Mouse (Mus musculus) hindbrain, postnatal 0 days (tissue): ENCODE data around the gene Cnksr3. TPM values are rescaled to one million over a fixed set of nuclear protein-coding genes. Genes with fewer than 3 reads are reported as not detected.
A peak's percentile ranks its signal among the peaks of the same experiment; 100 is the strongest.

Experiments used
- ATAC-seq: fragments of 200-750 bp; cut with Nextera tagmentation; 2 replicates; pipeline ENCODE4 v1.8.0; 2017; ENCODE audit warnings: mild to moderate bottlenecking, moderate TSS enrichment, moderate library complexity
- DNase-seq: peaks from one replicate; pipeline ENCODE4 v3.0.0-alpha.2; 2015; ENCODE audit warnings: low spot score
- H3K27ac ChIP-seq: fragments of 300-500 bp; sonication (generic); 2 replicates; pipeline ENCODE4 v1.5.1; 2014; ENCODE audit warnings: mild to moderate bottlenecking
- H3K27me3 ChIP-seq: fragments of 300-500 bp; sonication (generic); 2 replicates; pipeline ENCODE4 v1.6.1; 2014; ENCODE audit warnings: low read length, mixed read lengths; ENCODE audit not compliant: insufficient read depth
- H3K36me3 ChIP-seq: fragments of 300-500 bp; sonication (generic); 2 replicates; pipeline ENCODE4 v1.6.1; 2014; ENCODE audit warnings: low read length, mixed read lengths; ENCODE audit not compliant: insufficient read depth
- H3K4me1 ChIP-seq: fragments of 300-500 bp; sonication (generic); 2 replicates; pipeline ENCODE4 v1.6.1; 2014; ENCODE audit warnings: antibody characterized with exemption, low read length, mixed read lengths; ENCODE audit not compliant: insufficient read depth
- H3K4me2 ChIP-seq: fragments of 300-500 bp; sonication (generic); 2 replicates; pipeline ENCODE4 v1.6.1; 2014; ENCODE audit warnings: low read depth, mild to moderate bottlenecking, low read length, moderate library complexity, mixed read lengths
- H3K4me3 ChIP-seq: fragments of 300-500 bp; sonication (generic); 2 replicates; pipeline ENCODE4 v1.5.1; 2014; ENCODE audit warnings: low read length
- H3K9ac ChIP-seq: fragments of 300-500 bp; sonication (generic); replicated peaks from 2 replicates; pipeline ENCODE4 v1.6.1; 2014; ENCODE audit warnings: mild to moderate bottlenecking, low read length, moderate library complexity, mixed read lengths
- H3K9me3 ChIP-seq: fragments of 300-500 bp; sonication (generic); 2 replicates; pipeline ENCODE4 v1.6.1; 2016; ENCODE audit warnings: low read length, mixed read lengths
- CTCF ChIP-seq: IDR thresholded peaks from 2 replicates; pipeline ENCODE4 v1.5.1; 2016; ENCODE audit warnings: antibody characterized with exemption, control low read depth, low read depth
- WGBS: fragments of 180-500 bp; shearing (Covaris S2); extraction: QIAGEN DNeasy Blood & Tissue Kit; methylation state at CpG from one replicate; pipeline ENCODE4 v1.1.7; 2014; 5-methylcytosine and 5-hydroxymethylcytosine counted together
- polyA plus RNA-seq: library from polyadenylated mRNA; unstranded; fragments of >200 nt; fragmentation: Nextera tagmentation; extraction: Ambion mirVana; gene quantifications from 2 replicates; pipeline ENCODE4 v1.2.1, GENCODE M21; 2015
- total RNA-seq: library from RNA; depleted of rRNA; stranded (reverse); fragments of >200 nt; gene quantifications from 2 replicates; pipeline ENCODE4 v1.2.3, GENCODE M21; 2014

Cnksr3 gene
- total and polyA plus RNA-seq, 2 experiments from 2014 or later: 3.7 to 9.8 TPM

DNA sequence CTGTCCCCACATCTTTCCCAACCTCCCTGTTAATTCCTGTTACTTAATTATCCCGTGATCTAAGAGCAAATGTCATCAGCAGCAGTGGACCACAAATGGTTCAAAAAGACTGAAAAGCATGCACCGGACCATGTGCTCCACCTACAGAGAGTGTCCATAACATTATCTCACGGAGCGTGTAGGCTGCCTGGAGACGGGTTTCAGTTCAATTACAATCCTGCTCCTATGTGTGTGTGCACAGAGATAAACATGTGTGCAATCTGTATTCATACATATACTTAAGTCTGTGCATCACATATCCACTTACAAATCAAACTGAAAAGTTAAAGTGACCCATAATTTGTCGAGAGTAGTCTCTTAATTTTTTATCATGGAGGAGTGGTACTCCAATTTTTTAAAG, 14.3 kb downstream of the Cnksr3 start:
- ATAC-seq: no peak
- no peaks in the 10 kb centered on the region for H3K9me3 ChIP-seq
- no peak for DNase-seq
- WGBS: 82% methylated on average over 6 of the region's 6 CpGs
- no peak for TF ChIP-seq CTCF
- H3K4me1 ChIP-seq: no peaks in the 10 kb centered on the region
- H3K9ac ChIP-seq: no peak overlapping the region
- no peaks in the 10 kb centered on the region for H3K36me3 ChIP-seq
- no peak overlapping the region for H3K4me2 ChIP-seq
- no peak overlapping the region for H3K27ac ChIP-seq
- H3K4me3 ChIP-seq: no peak overlapping the region
- no peaks in the 10 kb centered on the region for H3K27me3 ChIP-seq

DNA sequence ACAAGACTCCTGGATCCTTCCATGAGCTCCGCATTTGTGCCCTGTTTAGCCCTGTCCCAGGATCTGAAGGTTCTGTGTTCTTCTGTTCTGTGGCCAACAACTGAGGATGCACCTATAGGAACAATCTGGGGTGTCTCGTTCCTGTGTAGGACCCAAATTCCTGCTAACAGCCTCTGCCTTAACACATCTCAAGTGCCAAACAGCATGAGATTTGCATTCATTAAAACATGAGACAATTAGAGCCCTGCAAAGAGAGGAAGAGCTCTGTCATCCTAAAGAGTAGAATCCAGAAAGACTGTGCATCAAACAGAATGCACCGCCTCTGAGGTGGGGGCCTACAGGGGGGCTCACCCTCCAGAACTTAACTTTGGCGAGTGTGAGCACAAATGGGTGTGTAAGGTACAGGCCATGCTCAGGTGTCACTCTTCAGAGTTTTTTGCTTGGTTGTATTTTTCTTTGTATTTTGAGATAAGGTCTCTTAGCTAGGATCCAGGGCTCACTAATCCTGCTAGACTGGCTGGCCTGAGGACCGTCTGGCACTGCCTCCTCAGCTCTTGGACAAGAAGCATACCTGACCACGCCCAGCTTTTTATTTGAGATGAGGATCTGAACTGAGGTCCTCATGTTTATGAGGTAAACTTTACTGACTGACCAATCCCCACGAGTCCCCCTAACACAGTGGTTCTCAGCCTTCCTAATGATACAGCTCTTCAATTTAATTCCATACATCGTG, 15.2 kb downstream of the Cnksr3 start:
- ATAC-seq (no peak), DNase-seq (no peak)
- no peaks in the 10 kb centered on the region for H3K4me1 ChIP-seq
- WGBS: 71% methylated on average over 8 of the region's 8 CpGs
- no peak for TF ChIP-seq CTCF
- no peak overlapping the region for H3K4me2 ChIP-seq
- no peak overlapping the region for H3K9ac ChIP-seq
- no peak overlapping the region for H3K4me3 ChIP-seq
- no peaks in the 10 kb centered on the region for H3K36me3 ChIP-seq
- H3K9me3 ChIP-seq: no peaks in the 10 kb centered on the region
- no peak overlapping the region for H3K27ac ChIP-seq
- H3K27me3 ChIP-seq: no peaks in the 10 kb centered on the region

DNA sequence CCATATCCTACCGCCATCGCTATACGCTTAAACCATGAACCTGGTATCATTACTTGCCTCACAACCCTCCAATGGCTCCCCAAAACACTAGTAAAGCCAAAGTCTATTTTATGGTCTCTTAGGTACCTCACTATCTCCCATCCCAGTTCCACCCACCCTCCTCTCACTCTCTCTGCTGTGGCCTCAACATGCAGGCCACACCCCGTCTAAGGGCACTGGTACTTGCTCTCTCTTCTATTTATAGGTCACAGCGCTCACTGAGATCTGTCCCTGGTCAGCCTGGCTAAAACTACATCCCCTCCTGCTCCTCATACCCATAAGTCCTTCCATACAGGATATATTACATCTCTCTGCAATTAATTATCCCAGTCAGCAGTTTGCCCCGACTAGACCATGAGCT, 16.1 kb downstream of the Cnksr3 start:
- no peak for TF ChIP-seq CTCF
- H3K9ac ChIP-seq: no peak overlapping the region
- no peaks in the 10 kb centered on the region for H3K4me1 ChIP-seq
- WGBS: 89% methylated on average over 6 of the region's 6 CpGs
- no peaks in the 10 kb centered on the region for H3K36me3 ChIP-seq
- H3K4me3 ChIP-seq: no peak overlapping the region
- DNase-seq: no peak
- H3K9me3 ChIP-seq: no peaks in the 10 kb centered on the region
- no peak for ATAC-seq
- H3K4me2 ChIP-seq: no peak overlapping the region
- H3K27ac ChIP-seq: no peak overlapping the region
- no peaks in the 10 kb centered on the region for H3K27me3 ChIP-seq

DNA sequence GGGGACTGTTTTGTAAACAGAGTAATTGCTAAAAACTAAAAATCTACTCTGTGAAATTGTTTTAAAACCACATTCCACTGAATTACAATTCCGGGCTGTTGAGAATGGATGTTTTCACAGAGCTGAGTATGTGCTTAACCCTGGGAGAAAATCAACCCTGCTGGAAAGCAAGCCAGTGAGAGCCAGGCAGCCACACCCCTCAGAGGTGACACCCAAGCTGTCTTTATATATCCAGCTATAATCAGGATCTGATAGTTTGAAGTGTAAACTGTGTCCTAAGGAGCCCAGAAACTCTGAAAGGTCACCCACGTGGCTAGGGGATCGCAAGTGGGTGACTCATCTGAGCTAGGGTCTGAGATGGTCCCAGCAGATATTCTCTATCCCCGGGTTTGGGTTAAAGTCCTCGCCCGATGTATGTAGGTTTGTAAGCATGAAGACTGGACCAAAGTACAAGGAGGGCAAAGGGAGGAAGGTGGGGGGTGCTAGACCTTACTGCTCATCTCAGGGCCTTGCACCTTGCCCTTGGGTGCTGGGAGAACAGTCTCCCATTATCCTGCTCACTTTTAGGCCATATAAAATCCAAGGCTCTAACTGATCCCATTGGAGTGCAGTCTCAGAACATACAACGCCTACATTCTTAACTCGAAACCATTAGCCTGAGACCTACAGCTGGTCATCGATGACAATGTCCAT, 20.2 kb downstream of the Cnksr3 start:
- Histone ChIP-seq H3K9me3 (no peaks in the 10 kb centered on the region), H3K4me1 (no peaks in the 10 kb centered on the region), H3K36me3 (no peaks in the 10 kb centered on the region), H3K4me3 (no peak overlapping the region), H3K27ac (no peak overlapping the region), H3K9ac (no peak overlapping the region), H3K27me3 (no peaks in the 10 kb centered on the region), H3K4me2 (no peak overlapping the region)
- DNase-seq (no peak), ATAC-seq (no peak)
- TF ChIP-seq CTCF: no peak
- WGBS: 91% methylated on average over 9 of the region's 9 CpGs

DNA sequence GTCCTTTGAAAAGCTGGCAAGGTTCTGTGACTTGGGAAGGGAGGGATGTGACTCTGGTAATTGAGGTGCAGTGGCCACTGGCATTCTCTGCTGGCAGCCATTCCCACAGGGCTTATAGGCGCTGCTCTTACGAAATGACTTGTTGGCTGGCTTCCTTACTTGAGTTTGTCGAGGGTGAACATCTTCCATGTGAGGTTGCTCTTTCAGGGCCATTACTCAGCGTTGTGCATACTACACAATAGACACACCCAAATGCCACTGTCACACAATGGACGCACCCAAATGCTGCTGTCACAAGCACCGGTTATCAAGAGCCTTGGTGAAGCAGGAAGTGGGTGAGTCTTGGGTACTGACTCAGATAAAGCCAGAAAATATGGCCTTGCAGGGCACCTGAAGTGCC, 22.8 kb downstream of the Cnksr3 start:
- no peaks in the 10 kb centered on the region for H3K36me3 ChIP-seq
- TF ChIP-seq CTCF: no peak
- H3K9ac ChIP-seq: no peak overlapping the region
- no peak overlapping the region for H3K4me3 ChIP-seq
- H3K27ac ChIP-seq: no peak overlapping the region
- no peak overlapping the region for H3K4me2 ChIP-seq
- 70% methylated on average over 6 of the region's 6 CpGs for WGBS
- DNase-seq (no peak), ATAC-seq (0 out of 2 replicates have a peak, but pooled peaks have one; percentile 13)
- no peaks in the 10 kb centered on the region for H3K4me1 ChIP-seq
- H3K27me3 ChIP-seq: no peaks in the 10 kb centered on the region
- no peaks in the 10 kb centered on the region for H3K9me3 ChIP-seq

DNA sequence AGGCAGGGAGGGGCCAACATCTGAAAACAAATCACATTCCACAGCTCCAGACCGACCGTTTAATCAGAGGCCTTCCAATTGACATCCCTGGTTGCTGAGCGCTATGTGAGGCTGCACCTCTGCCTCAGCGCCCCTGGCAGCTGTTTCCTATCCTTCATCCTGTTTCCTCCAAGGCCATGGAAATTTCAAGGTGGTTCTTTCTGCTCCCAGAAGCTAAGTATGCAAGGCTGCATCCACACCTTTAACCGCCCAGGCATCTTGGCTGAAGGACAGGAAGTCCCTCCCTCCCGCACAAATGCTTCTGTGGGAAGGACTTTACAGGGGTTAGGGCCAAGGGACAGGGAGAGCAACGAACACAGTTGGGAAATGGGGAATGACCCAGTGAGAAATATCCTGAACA, 24.2 kb downstream of the Cnksr3 start:
- Histone ChIP-seq H3K27ac (no peak overlapping the region), H3K4me2 (no peak overlapping the region), H3K9me3 (no peaks in the 10 kb centered on the region), H3K9ac (no peak overlapping the region), H3K4me1 (no peaks in the 10 kb centered on the region), H3K36me3 (no peaks in the 10 kb centered on the region), H3K4me3 (no peak overlapping the region), H3K27me3 (no peaks in the 10 kb centered on the region)
- TF ChIP-seq CTCF: no peak
- ATAC-seq (no peak), DNase-seq (no peak)
- WGBS: 72% methylated on average over 7 of the region's 7 CpGs

DNA sequence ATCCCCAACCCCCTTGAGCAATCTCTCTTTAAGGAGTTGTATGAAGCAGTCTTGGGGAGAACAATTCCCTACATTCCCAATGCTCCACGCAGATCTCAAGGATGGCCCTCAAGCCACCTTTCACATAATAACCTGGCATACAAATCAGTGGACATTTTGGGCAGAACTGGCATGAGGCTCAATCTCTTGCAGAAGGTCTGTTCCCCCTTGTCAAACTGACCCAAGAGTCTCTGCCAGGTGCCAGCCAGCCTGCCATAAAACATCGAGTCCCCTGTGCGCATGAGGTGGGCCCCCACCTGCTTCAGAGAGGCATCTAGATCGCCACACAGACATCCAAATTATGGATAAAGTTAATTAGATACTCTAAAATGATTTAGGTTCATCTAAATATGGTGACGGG, 25.0 kb downstream of the Cnksr3 start:
- Histone ChIP-seq H3K9me3 (no peaks in the 10 kb centered on the region), H3K27ac (no peak overlapping the region; the same call in 1 of the 2 replicates), H3K36me3 (no peaks in the 10 kb centered on the region), H3K4me1 (no peaks in the 10 kb centered on the region), H3K9ac (no peak overlapping the region), H3K4me3 (no peak overlapping the region), H3K27me3 (no peaks in the 10 kb centered on the region), H3K4me2 (no peak overlapping the region)
- 91% methylated on average over 5 of the region's 5 CpGs for WGBS
- no peak for TF ChIP-seq CTCF
- no peak for DNase-seq
- ATAC-seq: no peak
